Mouse (Mus musculus) liver, embryonic 11.5 days (tissue): Measurements from ENCODE around the gene Gdf7. TPM values are rescaled to one million over a fixed set of nuclear protein-coding genes. Genes with fewer than 3 reads are reported as not detected.
A peak's percentile ranks its signal among the peaks of the same experiment; 100 is the strongest.

Experiments
- ATAC-seq: fragments of 200-750 bp; cut with Nextera tagmentation; replicated peaks from 2 replicates; pipeline ENCODE4 v1.8.0; 2017; ENCODE audit warnings: moderate number of reproducible peaks, mild to moderate bottlenecking, moderate TSS enrichment, moderate library complexity; ENCODE audit not compliant: low FRiP score
- DNase-seq: peaks from one replicate; pipeline ENCODE4 v3.0.0-alpha.2; 2017; ENCODE audit warnings: low spot score
- H3K27ac ChIP-seq: fragments of 300-500 bp; sonication (generic); 2 replicates; pipeline ENCODE4 v1.5.1; 2014; ENCODE audit warnings: mild to moderate bottlenecking, low read depth, low read length, control low read depth
- H3K27me3 ChIP-seq: fragments of 300-500 bp; sonication (generic); replicated peaks from 2 replicates; pipeline ENCODE4 v1.6.1; 2014; ENCODE audit warnings: low read length, mixed read lengths; ENCODE audit not compliant: control insufficient read depth, insufficient read depth
- H3K36me3 ChIP-seq: fragments of 300-500 bp; sonication (generic); 2 replicates; pipeline ENCODE4 v1.6.1; 2014; ENCODE audit warnings: mild to moderate bottlenecking, low read length, moderate library complexity, mixed read lengths; ENCODE audit not compliant: control insufficient read depth, insufficient read depth
- H3K4me1 ChIP-seq: fragments of 300-500 bp; sonication (generic); replicated peaks from 2 replicates; pipeline ENCODE4 v1.6.1; 2014; ENCODE audit warnings: low read length, mixed read lengths; ENCODE audit not compliant: control insufficient read depth, insufficient read depth
- H3K4me2 ChIP-seq: fragments of 300-500 bp; sonication (generic); 2 replicates; pipeline ENCODE4 v1.6.1; 2014; ENCODE audit warnings: mild to moderate bottlenecking, control low read depth, moderate library complexity
- H3K4me3 ChIP-seq: fragments of 300-500 bp; sonication (generic); 2 replicates; pipeline ENCODE4 v1.5.1; 2014; ENCODE audit warnings: low read depth, low read length, control low read depth
- H3K9ac ChIP-seq: fragments of 300-500 bp; sonication (generic); 2 replicates; pipeline ENCODE4 v1.6.1; 2014; ENCODE audit warnings: low read depth, low read length, control low read depth
- H3K9me3 ChIP-seq: fragments of 300-500 bp; sonication (generic); 2 replicates; pipeline ENCODE4 v1.6.1; 2016; ENCODE audit warnings: low read length, inconsistent platforms, mixed read lengths; ENCODE audit not compliant: control insufficient read depth
- WGBS: fragments of 180-500 bp; shearing (Covaris S2); extraction: QIAGEN DNeasy Blood & Tissue Kit; methylation state at CpG from one replicate; pipeline ENCODE4 v1.1.7; 2014; 5-methylcytosine and 5-hydroxymethylcytosine counted together
- polyA plus RNA-seq: library from polyadenylated mRNA; unstranded; fragments of >200 nt; fragmentation: Nextera tagmentation; extraction: Ambion mirVana; gene quantifications from 2 replicates; pipeline ENCODE4 v1.2.1, GENCODE M21; 2014

The Gdf7 gene
- polyA plus RNA-seq, result not detected in 2 replicates

DNA sequence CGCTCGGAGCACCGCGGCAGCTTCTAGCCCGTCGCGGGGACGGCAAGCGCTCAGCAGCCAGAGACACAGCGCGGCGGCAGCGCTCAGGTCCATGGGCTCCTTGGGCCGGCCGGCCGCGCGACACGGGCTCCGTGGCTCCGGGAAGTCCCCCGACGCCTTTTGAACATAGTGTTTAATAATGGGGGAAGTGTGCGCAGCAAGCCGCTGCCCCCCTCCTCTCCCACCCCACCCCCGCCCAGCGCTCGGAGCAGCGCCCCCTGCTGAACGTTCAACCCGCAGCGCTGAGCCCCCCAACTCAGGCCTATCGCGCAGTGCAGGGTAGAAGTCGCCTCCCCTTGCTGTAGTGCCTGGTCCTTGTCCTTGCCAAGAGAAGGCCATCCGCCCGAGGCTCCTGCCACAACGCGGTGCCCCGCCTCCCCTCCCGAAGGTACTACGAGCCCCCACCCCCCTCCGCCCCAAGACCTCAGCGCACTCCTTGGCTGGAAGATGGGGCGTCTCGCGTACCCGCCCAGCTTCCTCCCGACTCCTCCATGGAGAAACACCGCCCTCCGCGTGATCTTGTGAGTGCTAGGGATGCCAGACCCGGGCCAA, at the start of gene Gdf7:
Gdf7 (minus strand) TSS at position 114 of the 591 bp plus-strand sequence.
- Histone ChIP-seq H3K4me2 (peak within 1 kb of the TSS; percentile 63), H3K4me3 (peak within 1 kb of the TSS; percentile 45), H3K9me3 (no peaks in the 10 kb centered on the region), H3K4me1 (peaks cover 6% of the 10 kb centered on the region; the same call in 1 of the 2 replicates), H3K9ac (no peak within 1 kb of the TSS), H3K36me3 (no peaks in the 10 kb centered on the region), H3K27ac (no peak within 1 kb of the TSS), H3K27me3 (peaks cover 94% of the 10 kb centered on the region)
- DNase-seq (no peak), ATAC-seq (0 out of 2 replicates have a peak, but pooled peaks have one; percentile 28)
- 1% methylated on average over 49 of the region's 53 CpGs for WGBS

DNA sequence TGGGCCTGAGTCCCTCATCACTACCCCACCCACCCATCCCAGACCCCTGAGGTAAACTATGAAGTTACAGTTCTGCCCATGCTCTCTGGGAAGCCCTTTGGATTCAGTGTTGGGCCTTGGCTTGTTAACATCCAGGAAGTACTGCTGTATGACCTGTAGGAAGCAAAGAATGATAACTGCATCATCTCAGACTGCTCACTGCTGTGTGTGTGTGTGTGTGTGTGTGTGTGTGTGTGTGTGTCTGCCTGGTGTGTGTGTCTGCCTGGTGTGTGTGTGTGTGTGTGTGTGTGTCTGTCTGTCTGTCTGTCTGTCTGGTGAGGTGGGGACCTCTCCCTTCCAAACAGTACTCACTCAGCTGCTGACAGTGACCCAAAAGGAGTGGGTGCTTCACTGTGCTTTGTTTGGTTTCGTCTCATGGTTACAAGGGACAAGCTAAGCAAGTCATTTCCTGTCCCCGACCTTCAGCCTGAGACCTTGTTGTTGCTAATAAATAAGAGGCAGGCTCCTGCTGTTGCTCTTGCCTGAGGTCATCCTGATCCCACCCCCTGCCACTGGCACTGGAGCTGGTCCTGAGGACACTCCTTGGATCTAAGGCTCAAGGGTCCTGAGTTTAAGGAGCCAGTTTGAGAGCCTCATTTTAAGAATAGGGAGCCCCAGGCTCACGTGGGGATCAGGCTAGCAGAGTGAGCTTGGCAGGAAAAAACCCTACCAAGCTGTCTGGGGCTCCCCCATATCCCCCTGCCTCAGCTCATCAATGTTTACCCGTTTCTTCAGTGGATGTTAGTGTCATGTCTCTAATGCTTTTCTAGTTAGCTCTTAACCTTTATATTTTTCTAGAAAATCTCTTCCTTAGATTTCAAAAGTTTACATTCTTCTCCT, 49.5 kb upstream of the Gdf7 start:
- H3K36me3 ChIP-seq, result no peaks in the 10 kb centered on the region
- DNase-seq (no peak), ATAC-seq (peak; percentile 56)
- H3K4me1 ChIP-seq, result peaks cover 2% of the 10 kb centered on the region; the same call in 1 of the 2 replicates
- H3K27ac ChIP-seq, result peak overlapping the region; percentile 15; the same call in 1 of the 2 replicates
- no peak overlapping the region for H3K9ac ChIP-seq
- no peaks in the 10 kb centered on the region for H3K27me3 ChIP-seq
- no peak overlapping the region for H3K4me2 ChIP-seq
- WGBS, result 39% methylated on average over 4 of the region's 4 CpGs
- H3K9me3 ChIP-seq, result no peaks in the 10 kb centered on the region
- H3K4me3 ChIP-seq, result no peak overlapping the region

DNA sequence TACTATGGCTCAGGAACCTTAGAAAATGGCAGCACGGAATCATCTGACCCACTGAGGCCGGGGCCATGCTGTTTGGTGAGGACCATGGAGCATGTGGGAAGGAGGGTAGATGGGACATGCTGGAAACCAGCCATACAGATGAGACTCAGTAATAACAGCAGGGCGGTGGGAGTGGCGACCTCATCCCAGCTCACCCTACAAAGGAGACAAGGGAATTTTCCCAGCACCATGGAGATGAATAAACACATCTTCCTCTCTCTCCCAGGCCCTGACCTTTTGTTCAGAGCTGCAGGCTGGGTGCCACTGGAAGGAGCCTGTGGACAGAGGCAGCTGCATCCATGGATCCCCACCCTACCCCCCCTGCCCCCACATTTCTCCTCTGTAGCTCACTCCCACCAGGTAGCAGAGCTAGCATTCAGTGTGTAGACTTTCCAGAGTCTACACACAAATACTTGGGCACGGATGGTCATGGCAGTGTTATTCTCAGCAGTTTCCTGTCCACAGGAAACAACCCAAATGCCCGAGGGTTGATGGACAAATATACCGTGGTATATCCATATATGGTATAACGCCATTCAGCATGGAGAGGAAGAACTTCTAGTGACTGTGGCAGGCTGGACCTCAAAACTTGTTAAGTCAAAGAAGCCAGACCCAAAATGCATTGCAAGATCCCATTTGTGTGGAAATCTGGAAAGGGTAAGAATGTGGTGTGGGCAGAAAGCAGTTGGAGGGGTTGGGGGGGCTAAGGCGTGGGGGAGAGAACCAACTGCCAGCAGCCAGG, 47.2 kb upstream of the Gdf7 start:
- WGBS, result 63% methylated on average over 9 of the region's 9 CpGs
- Histone ChIP-seq H3K27ac (no peak overlapping the region), H3K36me3 (no peaks in the 10 kb centered on the region), H3K4me1 (peaks cover 2% of the 10 kb centered on the region; the same call in 1 of the 2 replicates), H3K9me3 (no peaks in the 10 kb centered on the region), H3K4me3 (no peak overlapping the region), H3K4me2 (no peak overlapping the region), H3K9ac (no peak overlapping the region), H3K27me3 (no peaks in the 10 kb centered on the region)
- no peak for ATAC-seq
- DNase-seq, result no peak

DNA sequence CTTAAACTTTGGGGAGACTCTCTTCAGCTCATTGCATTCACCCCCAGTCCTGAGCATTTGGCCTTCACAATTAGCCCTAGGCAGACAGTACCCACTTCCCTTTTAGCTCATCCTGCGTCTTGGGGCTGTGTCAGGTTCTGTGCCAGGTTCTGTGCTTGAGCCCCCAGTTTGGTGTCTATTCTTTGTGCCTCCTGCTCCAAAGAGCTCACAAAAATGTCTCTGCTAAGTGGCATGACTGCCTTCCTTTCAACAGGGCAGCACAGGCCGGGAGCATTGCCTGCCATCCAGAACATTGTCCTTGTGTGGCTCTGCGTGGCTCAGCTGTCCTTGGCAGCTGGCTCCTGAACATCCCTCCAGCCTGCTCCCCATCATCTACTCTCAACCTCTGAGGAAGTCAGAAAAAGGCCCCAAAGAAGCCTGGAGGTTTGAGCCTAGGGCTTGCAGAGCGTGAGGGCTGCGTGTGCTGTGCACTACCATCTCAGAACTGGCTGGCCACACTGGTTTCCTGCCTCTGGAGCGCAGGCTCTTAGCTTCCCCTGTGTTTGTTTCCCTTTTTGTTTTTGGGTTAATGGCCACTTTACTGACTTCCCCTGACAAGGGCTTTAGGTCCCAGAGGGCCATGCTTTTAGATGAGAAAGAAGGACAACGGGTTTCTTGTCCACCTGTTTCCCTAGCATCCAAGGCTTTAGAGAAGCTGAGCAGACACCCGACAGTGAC, 46.1 kb upstream of the Gdf7 start:
- no peak overlapping the region; the same call in 1 of the 2 replicates for H3K27ac ChIP-seq
- 59% methylated on average over 8 of the region's 8 CpGs for WGBS
- DNase-seq, result no peak
- H3K4me1 ChIP-seq, result peaks cover 2% of the 10 kb centered on the region; the same call in 1 of the 2 replicates
- no peaks in the 10 kb centered on the region for H3K9me3 ChIP-seq
- no peaks in the 10 kb centered on the region for H3K36me3 ChIP-seq
- H3K9ac ChIP-seq, result no peak overlapping the region
- no peak overlapping the region for H3K4me2 ChIP-seq
- H3K4me3 ChIP-seq, result no peak overlapping the region
- no peak for ATAC-seq
- no peaks in the 10 kb centered on the region for H3K27me3 ChIP-seq

DNA sequence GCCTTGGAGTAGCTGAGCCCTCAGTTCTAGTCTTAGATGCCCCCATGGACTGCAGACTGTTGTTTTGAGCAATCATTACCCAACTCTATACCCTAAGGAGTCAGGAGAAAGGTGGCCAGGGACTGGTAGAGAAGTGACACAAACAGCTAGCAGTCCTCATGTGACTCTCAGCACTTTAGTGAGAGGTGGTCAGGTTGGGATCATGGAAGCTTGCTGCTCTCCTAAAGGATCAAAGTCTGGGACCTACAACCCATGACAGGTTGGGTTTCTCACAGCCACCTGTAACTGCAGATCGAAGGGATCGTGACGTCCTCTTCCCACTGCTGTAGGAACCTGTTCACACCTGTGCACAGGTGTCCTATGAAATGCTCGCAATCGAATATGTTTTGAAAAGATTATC, 43.8 kb upstream of the Gdf7 start:
- Histone ChIP-seq H3K36me3 (peaks cover 3% of the 10 kb centered on the region; the same call in 1 of the 2 replicates), H3K4me1 (peaks cover 2% of the 10 kb centered on the region; the same call in 1 of the 2 replicates), H3K4me3 (no peak overlapping the region), H3K27me3 (no peaks in the 10 kb centered on the region), H3K27ac (peak overlapping the region; percentile 65), H3K9ac (no peak overlapping the region), H3K4me2 (no peak overlapping the region; the same call in 1 of the 2 replicates), H3K9me3 (no peaks in the 10 kb centered on the region)
- WGBS, result 93% methylated on average over 5 of the region's 5 CpGs
- no peak for ATAC-seq
- no peak for DNase-seq

DNA sequence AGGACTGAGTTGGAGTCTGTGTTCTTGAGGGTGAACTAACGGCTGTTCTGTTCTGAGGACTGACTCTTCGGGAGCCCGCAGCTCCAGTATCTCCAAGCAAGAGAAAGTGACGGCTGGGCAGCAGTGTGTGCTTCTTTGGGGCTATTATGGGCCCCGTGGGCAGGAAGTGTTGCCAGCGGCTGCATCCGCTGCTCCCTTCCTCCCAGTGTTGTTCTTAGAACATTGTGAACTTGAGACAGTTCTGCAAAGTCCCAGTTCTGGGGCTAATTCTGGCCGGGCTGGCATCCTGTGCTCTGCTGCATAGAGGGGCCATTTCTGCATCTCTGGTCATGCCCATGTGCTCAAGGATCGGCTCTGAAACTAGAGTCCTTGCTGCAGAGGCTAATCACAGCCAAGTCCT, 43.1 kb upstream of the Gdf7 start:
- Histone ChIP-seq H3K4me3 (no peak overlapping the region), H3K27ac (peak overlapping the region; percentile 78), H3K9ac (0 out of 2 replicates have a peak overlapping the region, but pooled peaks have one; percentile 4), H3K27me3 (no peaks in the 10 kb centered on the region), H3K9me3 (no peaks in the 10 kb centered on the region), H3K36me3 (peaks cover 3% of the 10 kb centered on the region; the same call in 1 of the 2 replicates), H3K4me2 (peak overlapping the region; percentile 35), H3K4me1 (peaks cover 2% of the 10 kb centered on the region; the same call in 1 of the 2 replicates)
- DNase-seq (no peak), ATAC-seq (peak; percentile 63)
- WGBS, result 44% methylated on average over 9 of the region's 9 CpGs

DNA sequence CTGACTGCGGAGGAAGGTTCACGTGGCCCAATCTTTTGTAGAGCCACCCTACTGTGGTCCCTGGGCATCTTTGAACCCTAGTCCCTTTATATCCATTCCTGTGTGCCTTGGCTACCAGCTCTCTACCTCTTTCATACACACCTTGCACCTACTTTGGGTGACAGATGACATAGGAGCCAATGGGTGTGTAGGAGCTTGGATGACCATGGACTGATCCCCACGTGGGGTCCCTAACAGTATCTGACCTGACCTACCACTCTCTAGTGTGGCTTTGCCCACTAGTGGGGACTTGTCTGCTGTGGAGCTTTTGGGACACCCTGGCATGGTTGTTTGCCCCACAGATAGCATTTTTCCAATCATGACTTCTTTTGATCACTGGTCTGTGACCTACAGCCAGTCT, 41.6 kb upstream of the Gdf7 start:
- DNase-seq (no peak), ATAC-seq (no peak)
- Histone ChIP-seq H3K9ac (no peak overlapping the region), H3K27ac (no peak overlapping the region), H3K4me3 (no peak overlapping the region), H3K4me1 (no peaks in the 10 kb centered on the region), H3K27me3 (no peaks in the 10 kb centered on the region), H3K4me2 (no peak overlapping the region), H3K36me3 (peaks cover 5% of the 10 kb centered on the region; the same call in 1 of the 2 replicates), H3K9me3 (no peaks in the 10 kb centered on the region)
- 88% methylated on average over 3 of the region's 3 CpGs for WGBS

DNA sequence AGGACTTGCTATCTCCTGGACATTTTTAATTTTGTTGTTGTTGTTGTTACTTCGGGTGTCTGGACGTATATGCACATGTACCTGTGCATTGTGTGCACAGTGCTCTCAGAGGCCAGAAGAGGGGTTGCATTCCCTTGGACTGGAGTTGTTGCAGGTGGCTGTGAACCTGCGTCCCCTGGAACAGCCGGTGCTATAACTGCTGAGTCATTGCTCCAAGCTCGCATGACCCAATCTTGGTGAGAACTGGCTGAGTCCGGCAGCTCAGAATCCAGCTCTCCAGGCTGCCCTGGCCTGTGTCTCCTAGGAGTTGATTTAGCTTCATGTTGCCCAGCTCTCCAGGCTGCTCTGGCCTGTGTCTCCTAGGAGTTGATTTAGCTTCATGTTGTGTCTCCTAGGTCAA, 39.3 kb upstream of the Gdf7 start:
- 72% methylated on average over 6 of the region's 6 CpGs for WGBS
- no peak overlapping the region for H3K9ac ChIP-seq
- no peaks in the 10 kb centered on the region for H3K9me3 ChIP-seq
- no peak overlapping the region for H3K27ac ChIP-seq
- H3K27me3 ChIP-seq, result no peaks in the 10 kb centered on the region
- H3K4me3 ChIP-seq, result no peak overlapping the region
- no peaks in the 10 kb centered on the region for H3K4me1 ChIP-seq
- no peak overlapping the region for H3K4me2 ChIP-seq
- DNase-seq, result no peak
- ATAC-seq, result no peak
- H3K36me3 ChIP-seq, result peaks cover 8% of the 10 kb centered on the region; the same call in 1 of the 2 replicates
